Mouse (Mus musculus) lung, postnatal 0 days (tissue): ENCODE data around the gene Mvb12b.

ENCODE experiments used
- CTCF ChIP-seq: IDR thresholded peaks from 2 replicates; pipeline ENCODE4 v1.5.1; 2016; ENCODE audit warnings: antibody characterized with exemption, mild to moderate bottlenecking
- EP300 ChIP-seq: IDR thresholded peaks from 2 replicates; pipeline ENCODE4 v1.6.1; 2016; ENCODE audit warnings: antibody characterized with exemption, mild to moderate bottlenecking, control low read depth

GRCm38 (mm10) chr2:33712811-33713210 lies 174.9 kb downstream of the Mvb12b start:
- TF ChIP-seq CTCF (no peak), EP300 (no peak)
